Mouse (Mus musculus) NIH3T3 (cell line): ENCODE measurements around the gene Rap1gap2.
A peak's percentile ranks its signal among the peaks of the same experiment; 100 is the strongest.

Experiments used
- DNase-seq: peaks from one replicate; pipeline ENCODE4 v3.0.0-alpha.2; 2012; ENCODE audit warnings: low read depth

Gene Rap1gap2

GRCm38 (mm10) chr11:74610545-74611176 is at the start of gene Rap1gap2:
Gene Rap1gap2 (minus strand): TSS chr11:74610915.
- DNase-seq, result no peak

DNA sequence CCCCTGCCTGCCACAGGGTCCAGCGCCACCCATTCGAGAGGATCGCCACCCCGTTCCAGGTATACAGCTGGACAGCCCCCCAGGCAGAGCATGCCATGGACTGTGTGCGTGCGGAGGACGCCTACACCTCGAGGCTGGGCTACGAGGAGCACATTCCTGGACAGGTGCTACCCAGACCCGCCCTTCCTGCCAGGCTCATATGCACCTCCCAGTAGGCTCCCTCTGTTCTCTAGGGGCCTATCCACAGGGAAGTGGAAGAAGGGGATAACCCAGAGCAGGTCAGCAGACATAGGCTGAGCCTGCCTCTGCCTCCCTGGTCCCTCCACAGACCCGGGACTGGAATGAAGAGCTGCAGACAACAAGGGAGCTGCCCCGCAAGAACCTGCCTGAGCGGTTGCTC is 49.6 kb upstream of the Rap1gap2 start:
- no peak for DNase-seq

DNA sequence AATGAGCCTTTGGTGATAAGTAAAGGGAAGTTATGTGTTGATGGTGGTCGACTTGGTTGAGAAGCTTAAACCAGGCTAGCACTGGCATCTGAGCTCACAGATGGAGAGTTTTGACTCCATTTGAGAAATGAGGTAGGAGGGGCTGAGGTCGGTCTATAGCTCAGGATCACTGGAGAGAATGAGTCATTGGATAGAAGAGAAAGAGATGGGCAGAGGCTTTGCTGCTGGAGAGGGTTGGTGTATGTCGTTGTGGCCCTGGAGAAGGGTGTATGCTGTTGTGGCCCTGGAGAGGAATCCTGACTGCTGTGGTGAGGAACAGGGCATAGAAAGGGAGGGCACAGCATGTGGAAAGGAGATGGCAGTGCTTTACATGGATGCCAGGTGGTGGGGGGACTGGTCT is 45.2 kb upstream of the Rap1gap2 start:
- peak; percentile 58 for DNase-seq

- no peak for DNase-seq
Observed at GRCm38 (mm10) chr11:74653385-74653784, 42.7 kb upstream of the Rap1gap2 start.

DNA sequence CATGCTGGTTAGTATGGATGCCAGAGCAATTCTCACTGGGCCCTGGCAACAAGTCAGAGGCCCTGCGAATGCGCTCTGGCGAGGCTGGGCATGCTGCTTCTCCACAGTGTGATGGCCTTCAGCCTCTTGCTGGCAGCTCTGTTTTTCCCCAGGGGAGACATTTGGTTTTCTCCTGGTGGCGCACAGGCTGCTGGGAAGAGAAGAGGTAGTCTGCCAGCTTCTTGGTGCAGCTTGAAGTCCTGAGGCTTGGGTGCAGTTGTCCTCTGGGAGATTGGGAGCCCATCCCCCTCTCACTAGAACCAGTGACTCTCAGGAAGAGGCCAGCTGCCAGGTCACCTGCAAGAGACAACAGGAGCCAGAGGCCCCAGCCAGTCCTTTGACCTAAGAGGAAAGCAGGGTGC is 42.1 kb upstream of the Rap1gap2 start:
- no peak for DNase-seq

- DNase-seq, result no peak
Observed at GRCm38 (mm10) chr11:74650576-74651100, 39.9 kb upstream of the Rap1gap2 start.

GRCm38 (mm10) chr11:74649647-74650551 is 39.2 kb upstream of the Rap1gap2 start:
- peak; percentile 37 for DNase-seq

GRCm38 (mm10) chr11:74649095-74649646 is 38.5 kb upstream of the Rap1gap2 start, which contains the start of gene Cluh:
Gene Cluh (plus strand): TSS chr11:74649495.
- DNase-seq, result peak; percentile 94

DNA sequence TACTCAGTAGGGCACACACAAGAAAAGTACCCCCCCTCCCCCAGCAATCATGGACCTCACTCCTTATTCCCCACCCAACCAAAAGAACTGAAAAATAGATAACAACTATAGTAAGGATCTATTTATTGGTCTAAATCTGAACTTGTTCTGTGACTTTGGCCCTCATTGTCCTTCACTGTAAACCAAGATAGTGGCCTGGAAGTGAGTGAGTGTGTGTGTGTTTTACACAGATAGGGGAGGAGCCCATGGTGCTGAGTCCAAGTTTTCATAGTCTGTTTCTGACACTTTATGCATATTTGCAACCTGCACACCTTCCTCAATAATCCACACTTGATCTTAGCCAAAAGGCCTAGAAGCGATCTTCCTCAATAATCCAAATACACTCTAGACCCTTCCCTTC is 38.0 kb upstream of the Rap1gap2 start:
- no peak for DNase-seq

DNA sequence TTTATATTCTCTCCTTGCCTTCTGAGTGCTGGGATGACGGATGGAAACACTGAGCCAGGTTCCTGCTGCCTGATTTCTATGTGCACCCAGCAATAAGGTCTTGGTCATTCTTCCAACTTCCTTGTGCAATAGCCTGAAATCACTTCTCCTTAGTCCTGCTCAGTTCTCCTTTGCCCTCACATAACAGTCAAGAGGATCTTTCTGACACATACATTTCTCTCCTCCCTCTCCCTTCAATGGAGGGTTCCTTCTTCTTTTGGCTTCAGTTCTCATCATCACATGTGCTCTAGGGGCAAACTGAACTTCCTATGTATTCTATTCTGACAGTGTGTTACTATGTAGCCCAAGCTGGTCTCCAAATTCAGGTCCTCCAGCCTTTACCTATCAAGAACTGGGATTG is 37.3 kb upstream of the Rap1gap2 start:
- peak; percentile 44 for DNase-seq

DNA sequence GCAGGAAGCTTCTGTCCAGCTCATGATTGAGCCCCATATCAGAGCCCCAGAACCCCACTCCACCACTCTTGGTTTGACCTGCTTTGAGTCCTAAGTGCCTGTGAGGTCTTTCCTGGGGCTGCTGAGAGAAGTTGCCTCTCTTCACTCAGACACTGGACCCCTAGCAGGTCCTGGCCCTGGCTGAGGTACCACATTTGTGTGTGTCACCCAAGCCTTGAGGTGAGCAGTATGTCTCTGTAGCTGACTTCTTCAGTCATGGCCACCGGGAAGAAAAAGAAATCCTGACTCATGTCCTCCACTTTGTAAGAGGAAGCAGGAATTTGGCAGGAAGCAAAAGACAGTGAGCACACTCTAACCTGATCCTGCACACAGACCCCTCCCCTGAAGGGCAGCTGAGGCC is 28.9 kb upstream of the Rap1gap2 start:
- no peak for DNase-seq

- no peak for DNase-seq
Observed at GRCm38 (mm10) chr11:74638791-74639411, 28.2 kb upstream of the Rap1gap2 start.

DNA sequence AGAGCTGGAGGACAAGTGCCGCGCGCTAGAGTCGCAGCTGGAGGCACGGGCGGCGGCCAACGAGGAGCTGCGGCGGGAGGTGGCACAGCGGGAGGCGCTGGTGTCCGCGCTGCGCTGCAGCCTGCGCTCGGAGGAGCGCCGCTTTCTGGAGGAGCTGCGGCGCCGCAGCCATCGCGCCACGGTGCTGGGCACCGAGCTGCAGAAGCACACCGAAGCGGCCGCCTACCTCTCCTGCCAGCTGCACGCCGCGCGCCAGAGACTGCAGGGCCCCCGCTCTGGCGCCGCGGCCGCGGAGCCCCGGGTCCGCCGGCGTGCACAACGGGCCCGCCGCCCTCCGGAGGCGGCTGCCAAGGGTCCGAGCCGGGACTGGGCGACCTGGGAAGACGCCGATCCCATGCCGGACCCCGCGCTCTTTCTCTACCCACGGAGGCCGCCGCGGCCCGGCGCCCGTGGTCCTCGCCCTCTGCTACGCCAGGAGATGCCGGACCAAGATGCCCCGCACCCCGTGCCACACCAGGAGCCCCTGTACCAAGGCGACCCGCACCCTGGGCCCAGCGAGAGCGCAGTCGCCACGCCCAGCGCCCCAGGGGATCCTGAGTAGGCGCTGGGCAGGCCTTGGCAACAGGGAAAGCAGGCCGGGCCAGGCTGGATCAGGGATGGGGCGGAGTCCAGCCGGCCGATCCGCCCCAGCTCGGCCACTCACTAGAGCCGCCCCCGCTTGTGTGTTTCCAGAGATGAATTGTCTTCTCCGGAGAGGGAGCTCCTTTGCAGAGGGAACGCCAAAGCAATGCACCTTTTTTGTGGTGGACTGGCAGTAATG is 27.5 kb upstream of the Rap1gap2 start:
- peak; percentile 94 for DNase-seq

- DNase-seq, result no peak
Observed at GRCm38 (mm10) chr11:74637486-74637885, 26.8 kb upstream of the Rap1gap2 start.

- DNase-seq, result peak; percentile 90
Observed at GRCm38 (mm10) chr11:74634490-74635275, 24.0 kb upstream of the Rap1gap2 start.

DNA sequence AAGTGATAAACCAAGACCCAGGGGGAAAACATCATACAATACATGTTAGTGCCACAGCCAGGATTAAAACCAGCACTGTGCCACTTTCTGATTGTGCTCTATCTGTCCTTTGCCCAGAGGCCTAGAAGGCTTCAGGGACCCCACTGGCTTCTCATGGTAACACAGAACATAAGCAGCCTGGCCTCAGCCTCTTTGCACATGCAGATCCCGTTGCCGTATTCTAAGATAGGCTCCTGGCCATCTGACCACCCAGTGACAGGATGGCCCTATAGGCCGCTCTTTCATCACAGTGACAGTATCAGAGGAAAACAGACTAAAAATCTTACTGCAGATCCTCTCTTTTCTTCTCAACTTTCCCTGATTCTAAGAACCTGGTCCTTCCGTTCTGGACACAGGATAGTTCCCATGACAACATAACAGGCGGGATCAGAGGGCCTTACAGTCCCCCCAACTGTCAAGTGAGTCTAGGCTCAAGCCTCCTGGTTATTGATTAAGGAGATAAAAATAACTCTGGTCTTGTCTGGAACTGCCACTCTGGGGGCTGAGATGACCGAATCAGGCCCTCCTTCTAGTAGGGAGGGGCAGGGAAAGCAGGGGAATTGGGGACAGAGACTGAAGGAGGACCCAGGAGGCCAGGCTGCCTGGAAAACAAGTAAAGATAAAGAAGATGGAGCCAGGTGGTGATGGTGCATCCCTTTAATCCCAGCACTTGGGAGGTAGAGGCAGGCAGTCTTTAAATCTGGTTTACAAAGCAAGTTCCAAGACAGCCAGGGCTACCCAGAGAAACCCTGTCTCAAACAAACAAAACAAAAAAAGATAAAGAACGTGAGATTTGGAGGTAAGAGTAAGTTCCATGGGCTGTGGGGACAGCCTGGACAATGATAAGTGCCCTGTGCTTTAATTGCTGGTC is 21.4 kb upstream of the Rap1gap2 start:
- no peak for DNase-seq

DNA sequence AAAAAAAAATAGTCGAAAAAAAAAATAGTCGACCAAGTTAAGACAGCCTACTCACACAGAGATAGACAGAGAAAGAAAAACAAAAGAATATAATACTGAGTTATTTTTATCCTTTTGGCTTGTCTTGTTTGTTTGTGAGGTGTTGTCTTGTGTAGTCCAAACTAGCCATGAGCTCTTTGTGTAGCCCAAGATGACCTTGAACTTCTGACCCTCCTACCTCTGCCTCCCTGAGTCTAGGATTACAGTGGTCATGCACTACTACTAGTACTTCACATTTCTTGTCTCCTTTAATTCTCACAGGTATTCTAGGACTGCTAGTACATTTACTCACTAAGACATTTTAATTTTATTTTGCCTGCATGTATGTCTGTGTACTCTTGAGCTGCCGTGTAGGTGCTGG is 16.8 kb upstream of the Rap1gap2 start:
- DNase-seq, result no peak

DNA sequence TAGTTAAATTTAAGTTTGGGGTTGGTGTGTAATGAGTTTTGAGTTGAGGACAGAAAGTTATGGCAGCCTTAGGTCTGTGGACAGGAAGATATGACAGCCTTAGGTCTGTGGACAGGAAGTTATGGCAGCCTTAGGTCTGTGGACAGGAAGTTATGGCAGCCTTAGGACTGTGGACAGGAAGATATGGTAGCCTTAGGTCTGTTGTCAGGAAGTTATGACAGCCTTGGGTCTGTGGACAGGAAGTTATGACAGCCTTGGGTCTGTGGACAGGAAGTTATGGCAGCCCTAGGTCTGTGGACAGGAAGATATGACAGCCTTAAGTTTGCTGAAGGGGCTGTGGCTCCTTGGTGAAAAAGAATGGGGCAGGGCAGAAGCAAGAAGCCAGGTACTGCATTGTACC is 14.6 kb upstream of the Rap1gap2 start:
- DNase-seq, result no peak

DNA sequence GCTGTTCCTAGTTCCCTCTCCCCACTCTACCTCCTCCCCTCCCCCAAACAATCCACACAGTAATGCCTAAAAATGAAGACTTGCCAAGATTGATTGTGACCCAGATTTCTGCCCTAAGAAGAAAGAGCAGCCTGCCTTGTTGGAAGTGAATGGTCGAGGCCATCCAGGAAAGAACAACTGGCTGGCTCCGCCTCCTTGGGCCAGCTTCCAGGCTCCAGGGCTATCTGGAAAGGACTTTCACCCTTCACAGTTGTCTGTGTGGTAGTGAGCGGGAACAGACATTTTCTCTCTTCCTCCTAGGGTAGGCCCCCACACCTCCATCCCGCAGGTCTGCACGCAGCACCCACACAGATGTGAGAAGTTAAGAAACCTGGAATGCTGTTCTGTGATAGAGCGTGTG is 13.0 kb upstream of the Rap1gap2 start:
- no peak for DNase-seq
